Mouse (Mus musculus) liver, embryonic 16.5 days (tissue): ENCODE results near the gene Lrrfip1. TPM values are rescaled to one million over a fixed set of nuclear protein-coding genes. Genes with fewer than 3 reads are reported as not detected.

ENCODE experiments used
- ATAC-seq: fragments of 200-750 bp; cut with Nextera tagmentation; 2 replicates; pipeline ENCODE4 v1.8.0; 2017; ENCODE audit warnings: low read depth, mild to moderate bottlenecking, moderate number of reproducible peaks, moderate library complexity
- H3K27ac ChIP-seq: fragments of 300-500 bp; sonication (generic); 2 replicates; pipeline ENCODE4 v1.5.1; 2014; ENCODE audit warnings: mild to moderate bottlenecking, low read length
- H3K27me3 ChIP-seq: fragments of 300-500 bp; sonication (generic); 2 replicates; pipeline ENCODE4 v1.6.1; 2014; ENCODE audit warnings: low read depth, low read length, mixed read lengths; ENCODE audit not compliant: control insufficient read depth, insufficient read depth
- H3K36me3 ChIP-seq: fragments of 300-500 bp; sonication (generic); 2 replicates; pipeline ENCODE4 v1.6.1; 2014; ENCODE audit warnings: mild to moderate bottlenecking; ENCODE audit not compliant: control insufficient read depth, insufficient read depth
- H3K4me1 ChIP-seq: fragments of 300-500 bp; sonication (generic); 2 replicates; pipeline ENCODE4 v1.6.1; 2014; ENCODE audit warnings: low read depth, low read length, mixed read lengths; ENCODE audit not compliant: control insufficient read depth
- H3K4me2 ChIP-seq: fragments of 300-500 bp; sonication (generic); 2 replicates; pipeline ENCODE4 v1.6.1; 2014; ENCODE audit warnings: low read depth, low read length, mixed read lengths
- H3K4me3 ChIP-seq: fragments of 300-500 bp; sonication (generic); 2 replicates; pipeline ENCODE4 v1.5.1; 2014; ENCODE audit warnings: low read depth, mild to moderate bottlenecking, low read length
- H3K9ac ChIP-seq: fragments of 300-500 bp; sonication (generic); 2 replicates; pipeline ENCODE4 v1.6.1; 2014; ENCODE audit warnings: low read depth, low read length
- H3K9me3 ChIP-seq: fragments of 300-500 bp; sonication (generic); replicated peaks from 2 replicates; pipeline ENCODE4 v1.6.1; 2016; ENCODE audit warnings: low read length; ENCODE audit not compliant: control insufficient read depth
- WGBS: fragments of 180-500 bp; shearing (Covaris S2); extraction: QIAGEN DNeasy Blood & Tissue Kit; methylation state at CpG from one replicate; pipeline ENCODE4 v1.1.7; 2014; ENCODE audit not compliant: insufficient replicate concordance; 5-methylcytosine and 5-hydroxymethylcytosine counted together
- polyA plus RNA-seq: library from polyadenylated mRNA; unstranded; fragments of >200 nt; fragmentation: Nextera tagmentation; extraction: Ambion mirVana; gene quantifications from 2 replicates; pipeline ENCODE4 v1.2.1, GENCODE M21; 2015

Gene Lrrfip1
- polyA plus RNA-seq, 1 experiment from 2014 or later = 20.5 TPM

- Histone ChIP-seq H3K9me3 (no peaks in the 10 kb centered on the region), H3K36me3 (no peaks in the 10 kb centered on the region), H3K27me3 (no peaks in the 10 kb centered on the region), H3K9ac (no peak overlapping the region), H3K4me3 (no peak overlapping the region), H3K27ac (no peak overlapping the region), H3K4me1 (no peaks in the 10 kb centered on the region; the same call in 1 of the 2 replicates), H3K4me2 (no peak overlapping the region)
- 71% methylated on average over 10 of the region's 10 CpGs for WGBS
- no peak for ATAC-seq
Measured at GRCm38 (mm10) chr1:91071671-91072290, 73.2 kb downstream of the Lrrfip1 start.

DNA sequence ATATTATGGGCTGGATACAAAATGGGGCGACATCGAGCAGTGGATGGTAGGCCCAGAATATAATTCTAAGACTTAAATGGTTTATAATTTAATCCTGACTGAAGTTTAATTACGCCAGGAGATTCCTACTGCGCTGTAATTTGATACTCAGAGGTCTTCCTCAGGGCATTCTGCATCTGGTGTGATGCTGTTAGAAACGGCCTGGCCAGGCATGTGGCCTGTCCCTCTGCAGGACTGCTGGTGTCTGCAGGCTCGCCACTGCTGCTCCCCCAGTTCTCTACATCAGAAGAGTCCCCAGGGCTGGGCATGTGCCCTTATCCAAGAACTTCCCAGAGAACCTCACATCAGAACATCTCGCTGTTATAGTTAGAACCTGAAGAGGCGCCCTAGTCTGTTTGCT lies 78.4 kb downstream of the Lrrfip1 start:
- no peak overlapping the region for H3K27ac ChIP-seq
- H3K9me3 ChIP-seq = no peaks in the 10 kb centered on the region
- H3K36me3 ChIP-seq = no peaks in the 10 kb centered on the region
- no peak for ATAC-seq
- no peak overlapping the region for H3K4me3 ChIP-seq
- H3K9ac ChIP-seq = no peak overlapping the region
- H3K4me2 ChIP-seq = no peak overlapping the region
- peaks cover 4% of the 10 kb centered on the region; the same call in 1 of the 2 replicates for H3K4me1 ChIP-seq
- no peaks in the 10 kb centered on the region for H3K27me3 ChIP-seq
- WGBS = 65% methylated on average over 8 of the region's 8 CpGs

DNA sequence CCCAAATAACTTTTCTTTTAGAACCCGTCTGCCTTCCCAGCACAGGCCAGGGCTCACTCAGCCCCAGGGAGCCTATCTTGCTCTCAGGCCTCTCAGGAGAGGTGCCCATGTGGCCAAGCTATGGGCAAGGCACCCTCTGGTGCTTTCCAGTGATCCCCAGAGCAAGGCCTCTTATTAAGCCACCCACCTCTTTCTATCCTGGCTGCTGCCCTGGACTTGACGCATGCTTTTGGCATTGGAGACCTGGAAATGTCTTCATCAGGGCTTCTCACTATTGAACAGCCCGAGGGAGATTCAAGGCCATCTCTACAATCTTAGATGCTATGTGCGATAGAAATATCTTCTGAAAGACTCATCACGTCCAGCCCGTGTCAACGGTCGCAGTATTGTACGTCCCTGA lies 78.9 kb downstream of the Lrrfip1 start:
- Histone ChIP-seq H3K9me3 (no peaks in the 10 kb centered on the region), H3K36me3 (no peaks in the 10 kb centered on the region), H3K4me3 (no peak overlapping the region), H3K27ac (no peak overlapping the region), H3K27me3 (no peaks in the 10 kb centered on the region), H3K9ac (no peak overlapping the region), H3K4me1 (peaks cover 4% of the 10 kb centered on the region; the same call in 1 of the 2 replicates), H3K4me2 (no peak overlapping the region)
- no peak for ATAC-seq
- 76% methylated on average over 9 of the region's 9 CpGs for WGBS

DNA sequence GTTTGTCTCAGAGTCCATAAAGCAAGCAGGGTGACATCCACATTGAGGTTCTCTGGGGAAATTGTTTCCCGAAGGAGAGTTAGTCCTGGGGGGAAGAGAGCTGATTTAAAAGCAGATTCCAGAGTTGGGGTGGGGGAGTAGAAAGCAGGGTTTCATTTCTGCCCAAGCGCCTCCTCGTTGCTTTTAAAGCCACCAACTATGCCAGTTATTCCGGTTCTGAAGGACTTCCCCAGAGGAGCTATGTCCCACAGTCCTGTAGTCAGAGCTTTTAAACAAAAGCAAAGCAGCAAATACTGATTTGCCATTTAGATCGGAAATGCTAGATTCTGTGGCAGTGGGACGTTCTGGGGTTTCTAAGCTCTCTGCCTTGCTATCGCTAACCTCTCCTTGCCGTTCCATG lies 79.4 kb downstream of the Lrrfip1 start:
- WGBS = 70% methylated on average over 8 of the region's 8 CpGs
- no peak for ATAC-seq

DNA sequence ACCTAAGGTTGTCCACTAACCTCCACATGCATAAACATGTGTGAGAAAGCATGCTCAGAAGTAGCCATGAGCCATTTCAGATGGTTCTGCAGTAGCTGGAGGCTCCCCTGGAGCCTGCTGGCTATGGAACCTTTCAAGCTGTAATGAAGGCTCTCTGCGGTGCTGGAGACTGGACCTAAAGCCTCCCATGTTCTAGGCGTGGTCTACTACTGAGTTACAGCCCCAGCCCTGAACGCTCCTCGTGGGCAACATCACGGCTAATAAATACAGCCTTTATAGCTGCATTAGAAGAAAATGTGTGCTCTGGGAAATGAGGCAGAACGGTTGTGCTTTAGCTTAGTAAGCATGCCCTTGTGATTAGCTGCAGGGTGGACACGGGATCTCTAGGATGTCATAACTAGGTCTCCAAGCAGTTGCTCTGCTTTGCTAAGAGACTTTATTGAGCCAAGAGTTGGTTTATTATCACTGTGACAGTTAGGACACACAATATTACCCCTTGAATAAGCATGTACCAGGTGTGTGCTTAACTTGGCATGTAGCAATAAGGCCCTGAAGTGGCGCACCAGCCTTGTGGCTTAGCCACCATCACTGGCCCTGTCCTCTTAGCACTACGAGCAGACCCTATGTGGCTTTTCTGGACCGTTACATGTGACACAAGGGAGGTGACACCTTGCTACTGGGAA lies 81.3 kb downstream of the Lrrfip1 start:
- H3K4me3 ChIP-seq = no peak overlapping the region
- H3K36me3 ChIP-seq = no peaks in the 10 kb centered on the region
- ATAC-seq = no peak
- H3K4me1 ChIP-seq = peaks cover 4% of the 10 kb centered on the region; the same call in 1 of the 2 replicates
- peak overlapping the region; percentile 19; the same call in 1 of the 2 replicates for H3K27ac ChIP-seq
- H3K9ac ChIP-seq = no peak overlapping the region
- 58% methylated on average over 10 of the region's 10 CpGs for WGBS
- H3K9me3 ChIP-seq = no peaks in the 10 kb centered on the region
- H3K27me3 ChIP-seq = no peaks in the 10 kb centered on the region
- no peak overlapping the region for H3K4me2 ChIP-seq

More for the DNA sequence above, 79.4 kb downstream of the Lrrfip1 start:
- no peaks in the 10 kb centered on the region for H3K9me3 ChIP-seq
- H3K36me3 ChIP-seq = no peaks in the 10 kb centered on the region
- no peak overlapping the region for H3K9ac ChIP-seq
- H3K27me3 ChIP-seq = no peaks in the 10 kb centered on the region
- peaks cover 4% of the 10 kb centered on the region; the same call in 1 of the 2 replicates for H3K4me1 ChIP-seq
- H3K4me3 ChIP-seq = no peak overlapping the region
- no peak overlapping the region for H3K27ac ChIP-seq
- H3K4me2 ChIP-seq = no peak overlapping the region

- Histone ChIP-seq H3K4me3 (no peak overlapping the region), H3K27ac (no peak overlapping the region), H3K27me3 (no peaks in the 10 kb centered on the region), H3K9ac (no peak overlapping the region), H3K4me2 (no peak overlapping the region), H3K4me1 (peaks cover 4% of the 10 kb centered on the region; the same call in 1 of the 2 replicates), H3K36me3 (no peaks in the 10 kb centered on the region), H3K9me3 (no peaks in the 10 kb centered on the region)
- WGBS = 29% methylated on average over 7 of the region's 7 CpGs
- peak; percentile 76 for ATAC-seq
Measured at GRCm38 (mm10) chr1:91080423-91080749, 81.8 kb downstream of the Lrrfip1 start.

DNA sequence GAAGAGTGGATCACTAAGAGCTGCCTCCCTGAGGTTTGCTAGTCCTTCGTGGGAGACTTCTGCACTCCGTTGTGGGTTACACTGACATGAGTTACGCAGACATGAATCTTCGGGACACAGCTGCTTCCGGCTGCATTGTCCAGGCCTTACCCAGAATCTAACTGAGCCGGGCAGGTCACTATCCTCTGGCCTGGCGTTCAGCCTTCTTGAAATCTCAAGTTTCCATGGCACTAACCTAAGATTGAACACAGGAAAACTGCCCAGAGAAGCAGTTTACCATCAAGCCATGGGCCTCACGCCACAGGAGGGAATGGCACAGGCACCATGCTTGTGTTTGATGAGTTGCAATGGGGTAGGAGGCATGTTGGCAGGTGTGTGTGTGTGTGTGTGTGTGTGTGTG lies 85.8 kb downstream of the Lrrfip1 start:
- H3K4me1 ChIP-seq = peaks cover 15% of the 10 kb centered on the region
- H3K9ac ChIP-seq = no peak overlapping the region
- H3K36me3 ChIP-seq = no peaks in the 10 kb centered on the region
- no peak for ATAC-seq
- no peak overlapping the region for H3K4me2 ChIP-seq
- H3K9me3 ChIP-seq = no peaks in the 10 kb centered on the region
- 49% methylated on average over 8 of the region's 8 CpGs for WGBS
- H3K27me3 ChIP-seq = no peaks in the 10 kb centered on the region
- no peak overlapping the region for H3K27ac ChIP-seq
- H3K4me3 ChIP-seq = no peak overlapping the region

DNA sequence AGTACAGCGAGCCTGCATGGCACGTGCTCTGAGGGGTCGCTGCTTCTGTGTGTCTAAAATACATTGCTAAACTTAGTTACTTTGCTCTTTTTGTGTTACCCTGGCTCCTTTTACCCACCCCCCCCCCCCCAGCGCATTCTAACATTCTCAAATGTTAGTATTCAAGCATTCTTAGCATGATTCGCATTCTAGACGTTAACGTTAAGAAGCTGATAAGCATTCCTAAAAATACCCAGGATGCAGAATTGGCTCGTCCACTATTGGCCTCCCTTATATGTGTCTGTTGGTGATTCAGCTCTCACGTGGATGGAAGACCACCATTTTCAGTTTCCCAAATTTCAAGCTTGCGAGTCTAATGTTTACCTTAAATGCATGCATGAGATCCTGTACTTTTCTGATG lies 86.5 kb downstream of the Lrrfip1 start:
- Histone ChIP-seq H3K36me3 (no peaks in the 10 kb centered on the region), H3K4me1 (peaks cover 14% of the 10 kb centered on the region), H3K4me3 (no peak overlapping the region), H3K9me3 (no peaks in the 10 kb centered on the region), H3K27ac (no peak overlapping the region), H3K9ac (no peak overlapping the region), H3K27me3 (no peaks in the 10 kb centered on the region), H3K4me2 (no peak overlapping the region)
- 70% methylated on average over 10 of the region's 10 CpGs for WGBS
- ATAC-seq = no peak

DNA sequence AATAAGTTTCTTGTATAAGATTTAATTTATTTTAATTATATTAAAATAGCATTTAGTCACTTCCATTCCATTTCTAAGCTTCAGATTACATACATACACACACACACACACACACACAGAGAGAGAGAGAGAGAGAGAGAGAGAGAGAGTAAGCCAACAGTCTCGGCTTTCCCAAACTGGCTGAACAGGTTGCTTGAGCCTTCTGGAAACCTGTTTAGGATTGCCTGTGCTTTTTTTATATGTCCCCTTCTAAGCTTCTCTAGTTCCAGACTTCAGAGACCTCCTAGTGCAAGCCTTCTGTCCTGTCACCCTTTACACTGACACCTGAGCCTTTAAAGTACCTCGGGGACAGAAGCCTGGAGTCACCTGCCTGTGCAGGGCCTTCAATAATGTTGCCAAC lies 87.1 kb downstream of the Lrrfip1 start:
- Histone ChIP-seq H3K4me1 (peaks cover 12% of the 10 kb centered on the region), H3K4me3 (no peak overlapping the region), H3K4me2 (no peak overlapping the region), H3K27me3 (no peaks in the 10 kb centered on the region), H3K9me3 (no peaks in the 10 kb centered on the region), H3K36me3 (no peaks in the 10 kb centered on the region), H3K9ac (no peak overlapping the region), H3K27ac (peak overlapping the region; percentile 9; the same call in 1 of the 2 replicates)
- ATAC-seq = no peak
- 43% methylated on average over 2 of the region's 2 CpGs for WGBS
